Mouse (Mus musculus): ENCODE results near the gene Slc27a4.

Slc27a4 gene

DNA sequence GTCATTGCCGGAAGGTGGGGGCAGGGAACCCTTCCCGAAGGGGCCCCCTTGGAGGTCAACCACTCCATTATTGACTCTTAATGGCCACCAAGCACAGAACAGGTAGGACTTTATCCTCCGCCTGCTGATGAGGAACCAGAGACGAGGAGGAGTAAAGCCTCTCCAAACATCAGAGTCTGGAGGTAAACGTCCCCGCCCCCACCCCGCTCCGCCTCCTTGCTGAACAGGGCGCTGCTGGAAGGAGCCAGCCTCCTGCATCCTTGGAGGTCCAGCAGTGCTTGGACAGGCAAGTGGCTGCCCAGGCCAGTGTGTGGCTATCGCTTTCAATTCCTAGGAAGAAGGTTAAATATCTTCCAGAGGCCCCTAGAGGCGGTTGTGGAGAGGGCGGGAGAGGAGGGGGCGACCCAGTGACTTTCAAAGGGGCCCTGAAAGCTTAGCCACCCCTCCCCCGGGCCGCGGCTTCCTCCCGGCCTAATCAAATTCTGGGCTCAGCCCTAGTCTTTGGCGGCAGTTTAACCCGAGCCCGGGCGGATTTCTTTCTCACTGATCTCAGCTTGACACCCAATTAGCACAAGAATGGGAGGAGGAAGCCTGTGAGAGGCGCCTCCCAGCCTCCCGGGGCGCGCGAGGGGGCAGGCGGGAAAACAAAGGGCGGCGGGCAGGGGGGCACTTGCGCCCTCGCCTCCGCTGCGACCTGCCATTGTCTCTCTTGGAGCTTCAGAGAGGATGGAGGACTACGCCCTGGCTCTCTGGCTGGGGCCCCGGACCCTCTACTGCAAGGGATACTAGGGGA lies 17.8 kb downstream of the Slc27a4 start, which contains the start of gene Urm1:
Urm1 (plus strand) TSS at position 51 of the 793 bp plus-strand sequence.
- DNase-seq (ENCODE audit: low spot score in 2 of 2) = peak; percentile 54 to 66

DNA sequence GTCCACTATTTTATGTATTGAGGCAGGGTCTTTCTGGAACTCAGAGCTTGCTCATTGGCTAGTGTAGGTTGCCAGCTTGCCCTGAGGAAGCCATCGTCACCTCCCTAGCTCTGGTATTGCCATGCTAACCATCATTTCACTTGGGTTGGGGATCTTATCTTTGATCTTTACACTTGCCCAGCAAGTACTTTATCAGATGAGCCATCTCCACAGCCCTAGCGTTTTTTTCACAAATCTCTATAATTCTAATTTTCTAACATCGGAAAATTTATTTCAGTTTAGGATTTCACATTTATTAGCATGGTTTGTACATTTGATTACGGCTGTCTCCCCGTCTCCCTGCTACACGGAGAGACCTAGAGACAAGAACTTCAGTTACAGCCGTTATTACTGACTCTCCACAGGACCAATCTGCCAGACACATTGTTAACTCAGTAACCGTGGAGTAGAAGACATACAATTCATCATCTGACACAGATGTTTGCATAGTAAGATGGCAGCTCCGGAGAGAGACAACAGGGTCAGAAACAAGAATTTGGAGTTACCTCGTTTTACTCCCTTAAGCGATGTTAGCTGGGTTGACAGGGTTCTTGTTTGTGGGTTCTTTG lies 24.0 kb downstream of the Slc27a4 start:
- no peak for DNase-seq (ENCODE audit: low spot score in 2 of 2)

DNA sequence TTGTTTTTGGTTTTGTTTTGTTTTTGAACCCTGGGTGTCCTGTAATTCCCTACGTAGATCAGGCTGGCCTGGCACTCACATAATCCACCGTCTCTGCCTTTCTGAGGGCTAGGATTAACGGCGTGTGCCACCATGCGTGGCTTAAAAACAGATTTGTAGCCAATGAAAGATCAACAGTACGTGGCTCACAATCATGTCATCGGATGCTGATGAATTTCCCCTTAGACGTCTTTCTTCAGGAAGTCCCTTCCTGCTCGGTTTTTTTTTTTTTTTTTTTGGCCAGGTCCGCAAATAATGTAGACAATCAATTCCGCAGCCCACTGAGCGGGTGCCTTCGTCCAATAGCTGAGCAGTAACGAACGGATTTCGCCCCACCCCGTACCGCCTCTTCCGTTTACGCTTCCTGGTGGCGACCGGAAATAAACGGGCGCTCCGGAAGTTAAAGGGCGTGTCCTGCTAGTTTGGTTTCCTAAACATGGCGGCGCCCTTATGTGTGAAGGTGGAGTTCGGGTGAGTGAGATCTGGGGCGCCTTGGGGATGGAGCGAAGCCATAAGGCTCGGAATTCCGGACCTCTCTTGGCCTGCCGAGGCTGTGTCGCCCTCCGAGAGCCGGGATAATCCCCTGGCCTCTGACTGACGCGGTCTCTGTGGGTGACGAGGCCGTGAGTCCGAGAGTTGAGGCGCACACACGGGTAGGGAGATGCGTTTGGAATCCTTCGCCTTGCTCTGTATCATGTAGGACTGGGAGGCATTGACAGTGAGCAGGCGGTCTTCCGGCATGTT lies 24.7 kb downstream of the Slc27a4 start:
- peak; percentile 96 to 97 for DNase-seq (ENCODE audit: low spot score in 2 of 2)

DNA sequence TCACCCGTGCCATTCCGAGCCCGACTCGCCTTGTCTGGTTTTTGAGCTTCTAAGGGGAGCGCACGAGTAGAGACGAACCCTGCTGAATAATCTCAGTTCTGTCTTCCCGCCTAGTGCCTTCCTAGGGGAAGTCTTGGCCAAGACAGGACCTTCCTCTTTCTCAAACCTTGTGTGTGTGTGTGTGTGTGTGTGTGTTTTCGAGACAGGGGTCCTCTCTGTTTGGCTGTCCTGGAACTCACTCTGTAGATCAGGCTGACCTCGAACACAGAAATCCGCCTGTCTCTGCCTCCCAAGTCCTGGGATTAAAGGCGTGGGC lies 25.2 kb downstream of the Slc27a4 start:
- DNase-seq (ENCODE audit: low spot score in 2 of 2) = no peak

DNA sequence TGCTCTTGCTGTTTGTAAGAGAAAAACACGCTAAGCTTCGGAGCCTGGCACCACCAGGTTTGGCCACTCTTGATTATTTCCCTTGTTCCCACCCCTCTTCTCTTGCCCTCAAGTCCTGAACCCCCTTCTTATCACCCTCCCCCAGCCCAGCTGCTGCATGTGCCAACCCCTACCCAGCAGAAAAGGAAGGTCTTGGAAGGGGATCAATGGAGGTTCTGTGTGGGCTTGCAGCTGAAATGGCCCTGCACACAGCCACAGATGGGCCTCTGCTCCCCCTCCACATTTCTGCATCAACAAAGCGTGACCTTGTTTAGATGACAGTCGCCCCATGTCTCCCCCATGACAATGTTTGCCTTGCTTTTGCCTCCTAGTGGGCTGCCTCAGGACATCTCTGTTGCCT lies 28.7 kb downstream of the Slc27a4 start:
- no peak for DNase-seq (ENCODE audit: low spot score in 2 of 2)

DNA sequence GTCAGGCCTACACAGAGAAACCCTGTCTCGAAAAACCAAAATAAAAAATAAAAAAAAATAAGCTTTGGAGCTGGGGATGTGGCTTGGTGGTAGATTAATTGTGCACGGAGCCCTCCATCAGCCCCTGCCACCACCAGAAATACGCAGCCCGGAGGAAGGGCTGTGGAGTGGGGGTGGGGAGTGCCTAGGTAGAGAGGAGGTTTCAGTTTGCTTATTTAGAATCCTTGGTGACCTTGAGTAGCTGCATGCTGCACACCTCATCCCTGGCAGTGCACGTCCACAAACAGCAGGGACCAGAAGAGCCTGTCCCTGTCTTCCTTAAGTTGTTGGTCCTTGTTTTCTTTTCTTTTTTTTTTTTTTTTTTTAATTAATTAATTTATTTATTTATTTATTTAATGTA lies 31.4 kb downstream of the Slc27a4 start:
- DNase-seq (ENCODE audit: low spot score in 2 of 2) = no peak

DNA sequence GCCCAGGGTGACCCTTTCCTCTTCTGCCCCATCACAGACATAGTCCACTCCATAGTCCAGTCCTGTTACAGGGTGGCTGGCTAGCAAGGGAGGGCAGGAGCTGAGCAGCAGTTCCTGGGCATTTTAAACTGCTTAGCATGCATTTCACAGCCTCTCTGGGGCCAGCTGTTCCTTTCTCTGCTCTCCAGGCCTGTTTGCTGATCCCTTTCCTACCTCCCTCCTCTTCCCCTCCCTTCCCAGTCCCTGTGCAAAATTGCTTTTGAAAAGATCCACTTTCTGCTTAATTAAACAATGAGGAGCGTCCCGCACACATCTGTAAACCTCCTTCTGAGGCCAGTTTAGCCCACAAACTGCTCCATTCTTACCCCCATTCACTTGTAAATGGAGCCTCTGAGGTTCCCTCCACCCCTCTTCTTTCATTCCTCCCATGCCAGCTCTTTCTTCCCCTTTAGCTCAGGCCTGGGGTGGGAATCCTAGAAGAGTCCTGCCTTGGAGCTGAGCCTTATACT lies 33.0 kb downstream of the Slc27a4 start:
- DNase-seq (ENCODE audit: low spot score in 2 of 2) = no peak

DNA sequence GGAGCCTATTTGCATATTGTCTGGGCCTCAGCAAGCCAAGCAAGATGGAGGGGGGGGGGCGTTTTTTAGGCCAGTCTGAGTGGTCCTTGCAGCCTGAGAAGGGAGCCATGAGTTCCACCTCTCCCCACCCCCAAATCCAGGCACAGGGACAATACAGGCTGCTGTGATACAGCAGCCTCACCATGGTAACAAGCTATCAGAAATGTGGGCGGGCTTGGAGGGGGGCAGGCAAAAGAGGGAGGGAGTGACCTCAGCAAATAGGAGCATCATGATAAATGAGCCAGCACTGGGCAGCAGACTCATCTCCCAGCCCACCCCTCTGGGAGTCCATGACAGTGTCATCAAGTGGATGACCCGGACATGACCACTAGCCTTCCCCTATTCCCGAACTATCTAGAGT lies 37.0 kb downstream of the Slc27a4 start:
- DNase-seq (ENCODE audit: low spot score in 2 of 2) = no peak

DNA sequence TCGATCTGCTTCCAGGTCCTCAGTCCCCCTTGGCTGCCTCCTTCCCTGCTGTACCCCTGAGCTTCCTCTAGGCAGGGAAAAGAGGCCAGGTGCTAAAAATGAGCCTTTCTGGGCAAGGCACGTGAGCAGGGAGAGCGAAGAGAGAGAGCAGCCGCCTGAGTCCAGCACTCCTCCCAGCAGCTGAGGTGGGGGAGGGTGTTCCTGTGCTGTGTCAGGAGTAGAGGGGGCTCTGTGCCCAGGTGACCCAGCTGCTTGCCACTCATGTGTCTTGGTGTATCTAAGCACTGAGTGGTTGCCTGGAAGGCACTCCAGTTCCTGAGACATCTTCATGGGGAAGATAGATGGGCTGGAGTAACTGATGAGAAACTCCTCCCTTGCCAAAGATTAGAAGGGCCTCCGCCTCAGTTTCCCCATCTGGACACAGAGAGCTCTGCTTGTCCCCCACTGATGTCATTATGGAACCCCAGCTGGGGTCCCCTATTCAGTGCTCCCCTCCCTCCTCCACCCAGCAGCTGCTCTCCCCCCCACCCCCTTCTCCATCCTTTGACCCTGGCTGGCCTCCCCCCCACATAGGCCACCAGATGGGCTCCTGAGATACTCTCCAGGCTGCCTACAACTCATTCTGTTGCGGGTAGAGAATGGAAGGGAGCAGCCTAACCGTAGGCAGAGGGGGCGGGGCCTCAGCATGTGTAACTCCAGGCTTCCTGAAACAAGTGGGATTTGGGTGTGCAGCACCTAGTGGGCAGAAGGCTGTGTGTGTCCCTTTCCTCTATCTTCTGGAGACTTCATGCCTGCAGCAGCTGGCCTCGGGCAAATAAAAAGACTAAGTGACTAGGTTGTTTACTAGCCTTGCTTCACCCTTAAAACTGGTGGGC lies 41.0 kb downstream of the Slc27a4 start:
- peak; percentile 41 to 50 for DNase-seq (ENCODE audit: low spot score in 2 of 2)

DNA sequence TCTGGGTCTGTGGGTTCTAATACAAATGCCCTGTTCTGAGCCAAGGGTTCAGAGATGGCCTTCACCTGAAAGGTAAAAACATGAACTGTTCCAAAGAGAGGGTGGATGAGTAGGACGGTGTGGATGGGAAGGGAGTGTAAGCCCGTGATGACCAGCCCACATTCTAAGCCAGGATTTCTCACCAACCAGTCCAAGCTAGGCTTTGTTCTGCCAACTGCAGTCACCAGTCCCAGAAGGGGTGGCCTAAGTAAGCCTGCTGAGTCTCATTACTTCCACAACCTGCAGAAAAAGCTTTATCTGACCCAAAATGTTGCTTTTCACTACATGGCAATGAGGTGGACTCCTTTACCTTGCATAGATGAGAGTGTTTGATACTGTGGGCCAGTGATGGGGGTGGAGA lies 41.7 kb downstream of the Slc27a4 start:
- no peak for DNase-seq (ENCODE audit: low spot score in 2 of 2)

DNA sequence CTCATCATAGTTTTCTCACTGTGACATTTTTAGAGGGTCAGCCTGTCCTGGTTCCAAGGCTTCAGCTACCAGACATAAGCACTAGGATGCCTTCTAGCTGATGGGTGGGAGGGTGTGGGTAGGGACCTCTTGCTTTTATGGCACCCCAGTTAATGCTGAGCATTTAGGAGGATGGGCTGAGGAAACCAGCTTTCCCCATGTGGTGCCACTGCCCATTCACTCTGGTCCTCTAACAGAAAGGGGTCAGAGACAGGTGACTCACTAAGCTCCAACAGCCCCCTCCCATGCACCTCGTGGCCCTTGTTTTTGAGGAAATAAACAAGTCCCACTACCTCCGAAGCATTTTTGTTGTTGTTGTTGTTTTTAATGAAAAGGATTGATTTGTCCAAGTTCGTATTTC lies 42.2 kb downstream of the Slc27a4 start:
- DNase-seq (ENCODE audit: low spot score in 2 of 2) = no peak

DNA sequence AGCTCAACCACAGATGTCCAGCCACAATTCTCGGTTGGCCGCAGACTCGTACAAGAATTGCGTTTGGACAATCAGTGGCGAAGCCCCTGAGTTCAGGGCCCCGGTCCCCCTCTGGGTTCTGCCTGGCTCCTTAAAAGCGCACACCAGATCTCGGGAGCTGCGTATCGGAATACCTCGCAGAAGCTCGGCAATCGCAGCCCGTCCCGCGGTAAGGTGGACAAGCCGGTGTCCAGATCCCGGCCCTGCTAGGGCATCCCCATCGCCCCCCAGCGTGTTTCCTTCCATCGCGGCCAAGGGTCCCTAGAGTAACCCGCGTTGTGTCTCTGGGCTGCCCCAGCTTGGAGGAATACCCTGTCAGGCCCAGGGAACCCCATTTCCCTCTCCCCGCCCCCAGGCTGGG lies 43.2 kb downstream of the Slc27a4 start:
- no peak for DNase-seq (ENCODE audit: low spot score in 2 of 2)

DNA sequence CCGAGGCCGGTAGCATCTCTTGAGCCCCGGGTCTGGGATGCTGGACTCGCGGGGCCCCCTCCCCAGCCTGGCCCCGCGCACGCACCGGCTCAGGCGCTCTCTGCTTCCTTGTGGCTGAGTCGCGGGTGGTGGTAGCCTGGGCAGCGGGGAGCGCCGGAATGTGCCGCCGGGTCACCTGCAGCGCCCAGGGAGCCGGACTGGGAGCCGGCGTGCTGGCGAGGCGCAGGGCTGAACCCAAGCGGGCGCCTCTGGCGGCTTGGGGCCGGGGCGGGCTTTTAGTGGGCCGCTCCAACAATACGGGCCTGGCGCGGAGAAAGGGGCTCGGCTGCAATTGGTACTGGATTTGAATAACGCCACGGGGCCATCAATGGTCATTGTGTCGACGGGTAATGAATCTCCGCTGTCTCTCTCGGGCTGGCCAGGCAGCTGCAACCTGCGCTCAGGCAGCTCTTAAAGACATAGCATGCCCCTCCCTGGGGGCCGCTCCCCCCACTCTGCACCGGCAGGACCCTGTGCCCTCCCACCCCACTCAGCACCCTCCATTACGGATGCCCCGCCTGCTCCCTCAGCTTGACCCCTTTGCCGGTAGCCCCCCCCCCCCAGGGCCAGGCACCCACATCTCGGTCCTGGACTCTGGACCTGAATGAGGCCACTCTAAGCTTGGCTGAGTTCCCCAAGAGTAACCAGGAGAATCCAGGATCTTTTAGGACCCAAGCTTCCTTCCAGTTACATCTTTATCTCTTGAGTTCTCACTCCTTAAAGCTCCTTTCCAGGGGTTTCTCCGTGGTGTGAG lies 43.8 kb downstream of the Slc27a4 start:
- no peak for DNase-seq (ENCODE audit: low spot score in 2 of 2)

DNA sequence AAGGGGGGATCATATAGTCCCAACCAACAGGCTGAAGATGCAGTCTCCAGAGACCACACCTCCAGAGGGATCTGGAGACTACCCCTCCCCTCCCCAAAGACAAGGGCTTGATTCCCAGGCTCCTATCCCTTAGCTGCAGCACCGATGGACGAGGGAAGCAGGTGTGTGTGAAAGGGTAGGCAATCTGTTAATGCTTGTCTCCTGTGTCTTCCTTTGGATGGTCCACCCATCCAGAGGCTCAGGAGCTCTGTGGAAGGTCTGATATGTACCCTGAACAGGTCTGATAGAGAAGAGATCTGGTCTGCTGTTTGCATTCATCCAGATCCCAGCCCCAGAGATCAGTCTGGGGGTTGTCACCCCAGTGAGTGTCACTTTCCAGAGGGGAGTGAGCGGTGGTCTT lies 44.5 kb downstream of the Slc27a4 start:
- DNase-seq (ENCODE audit: low spot score in 2 of 2) = no peak

DNA sequence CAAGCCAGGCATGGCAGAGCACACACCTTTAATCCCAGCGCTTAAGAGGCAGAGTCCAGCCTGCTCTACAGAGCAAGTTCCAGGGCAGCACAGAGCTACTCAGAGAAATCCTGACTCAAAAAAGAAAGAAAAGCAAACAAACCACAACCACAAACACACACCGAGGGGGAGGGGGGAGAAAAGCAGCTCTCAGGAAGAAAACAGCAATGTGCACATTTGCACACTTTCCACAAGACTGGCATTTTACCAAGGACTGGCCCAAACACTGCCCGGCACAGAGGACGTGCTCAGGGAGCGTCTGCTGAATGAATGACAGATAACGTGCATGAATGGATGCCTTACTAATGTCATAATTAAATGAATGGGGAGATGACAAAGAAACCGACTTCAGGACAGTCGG lies 46.6 kb downstream of the Slc27a4 start:
- no peak for DNase-seq (ENCODE audit: low spot score in 2 of 2)

DNA sequence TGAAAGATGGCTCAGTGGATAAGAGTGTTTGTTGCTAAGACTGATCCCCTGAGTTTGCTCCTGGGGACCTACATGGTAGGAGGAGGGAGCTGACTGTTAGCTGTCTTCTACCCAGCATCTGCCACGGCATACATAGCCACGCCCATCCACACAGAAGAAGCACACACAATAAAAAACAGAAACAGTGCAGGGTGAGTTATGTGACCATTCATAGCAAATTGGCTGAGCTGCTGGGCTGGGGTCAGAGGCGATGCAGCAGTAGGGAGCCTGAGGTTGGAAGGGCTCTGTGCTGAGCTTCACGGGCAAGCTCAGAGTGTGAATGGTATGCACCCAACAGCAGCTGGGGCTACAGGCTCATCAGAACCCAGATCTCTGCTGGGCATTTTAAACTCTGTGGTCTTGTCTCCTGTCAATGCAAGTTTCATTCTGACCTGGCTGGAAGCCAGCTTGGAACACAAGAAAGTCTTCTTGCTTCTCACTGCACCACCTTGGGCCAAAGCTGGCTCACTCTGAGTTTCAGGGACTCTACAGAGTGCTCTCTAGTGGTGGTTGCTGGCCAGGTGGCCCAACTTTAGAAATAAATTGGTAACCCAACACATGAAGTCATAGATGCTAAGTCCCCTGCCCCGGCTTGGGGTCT lies 47.5 kb downstream of the Slc27a4 start:
- DNase-seq (ENCODE audit: low spot score in 2 of 2) = no peak

DNA sequence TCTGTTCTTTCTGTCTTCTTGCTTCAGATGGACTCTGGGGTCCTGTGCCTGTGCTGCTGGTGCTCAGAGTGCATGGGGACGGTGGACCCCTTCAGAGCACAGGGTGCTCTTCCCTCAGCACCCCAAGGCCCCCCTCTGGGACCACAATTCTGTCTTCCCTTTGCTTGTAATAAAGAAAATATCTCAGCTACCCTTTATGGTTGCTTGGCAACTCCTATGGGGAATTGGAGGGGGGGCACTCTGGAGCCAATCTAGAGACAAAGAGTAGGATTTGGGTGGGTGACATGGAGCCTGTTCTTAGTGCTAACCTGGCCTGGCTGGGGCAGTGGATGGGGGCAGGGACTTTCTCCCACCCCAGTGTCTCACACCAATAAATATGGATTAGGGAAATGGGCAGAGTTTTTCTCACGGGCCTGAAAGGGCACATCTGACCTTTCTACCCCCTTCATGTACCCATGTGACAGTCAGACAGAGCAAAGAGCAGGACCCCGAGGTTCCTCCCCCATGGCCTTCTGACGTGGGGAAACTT lies 50.6 kb downstream of the Slc27a4 start:
- no peak for DNase-seq (ENCODE audit: low spot score in 2 of 2)

DNA sequence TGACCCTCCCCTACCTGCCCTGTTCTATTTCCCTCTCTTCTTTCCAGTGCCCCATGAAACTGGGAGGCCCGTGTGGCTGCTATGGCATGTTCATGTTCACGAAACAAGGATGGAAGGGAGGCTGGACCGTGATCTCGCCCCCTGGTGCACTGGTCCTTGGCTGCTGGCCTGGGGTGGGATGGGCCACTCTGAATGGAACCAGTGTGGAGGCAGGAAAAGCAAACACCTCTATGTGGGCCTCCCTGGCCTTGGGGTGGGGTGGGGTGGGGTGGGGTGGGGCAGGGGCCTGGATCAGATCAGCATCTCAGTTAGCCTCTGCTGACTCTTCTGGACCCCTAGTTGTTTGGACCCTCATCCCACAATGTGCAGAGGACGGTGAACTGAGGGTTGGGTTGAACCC lies 51.3 kb downstream of the Slc27a4 start:
- no peak for DNase-seq (ENCODE audit: low spot score in 2 of 2)

DNA sequence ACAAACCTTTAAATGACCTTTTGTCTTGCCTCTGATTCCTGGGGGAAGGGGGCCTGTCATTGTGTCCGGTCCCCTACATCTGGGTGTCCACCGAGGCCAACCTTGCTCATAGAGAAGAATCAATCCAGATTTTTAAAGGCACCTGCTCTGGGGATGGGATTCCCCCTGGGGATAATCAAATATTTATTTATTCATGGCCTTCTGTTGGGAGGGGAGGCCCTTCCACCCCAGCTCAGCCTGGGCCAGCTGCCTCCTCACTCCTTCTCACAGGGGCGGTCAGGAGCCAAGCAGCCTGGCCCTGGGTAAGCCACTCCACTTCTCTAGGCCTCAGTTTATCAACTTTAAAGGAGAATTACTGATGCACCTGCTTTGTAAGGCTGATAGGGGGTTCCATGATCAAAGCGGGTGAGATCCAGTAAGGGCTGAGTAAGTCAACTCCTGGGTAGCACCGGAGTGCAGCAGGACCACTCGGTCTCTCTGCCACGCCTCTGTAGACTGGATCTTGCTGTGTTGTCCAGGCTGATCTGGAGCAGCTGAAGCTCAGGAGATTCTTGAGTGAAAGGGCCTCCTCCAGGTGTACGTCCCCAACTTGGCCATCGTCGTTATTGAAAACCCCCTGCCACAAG lies 53.3 kb downstream of the Slc27a4 start:
- DNase-seq (ENCODE audit: low spot score in 2 of 2) = no peak
